Mouse (Mus musculus) limb, embryonic 14.5 days (tissue): Measurements from ENCODE around the gene Tagln. TPM values are rescaled to one million over a fixed set of nuclear protein-coding genes. Genes with fewer than 3 reads are reported as not detected.

Source experiments
- ATAC-seq: fragments of 200-750 bp; cut with Nextera tagmentation; 2 replicates; pipeline ENCODE4 v1.8.0; 2017; ENCODE audit warnings: low read depth, moderate number of reproducible peaks, moderate TSS enrichment; ENCODE audit not compliant: low FRiP score
- DNase-seq: peaks from one replicate; pipeline ENCODE4 v3.0.0-alpha.2; 2015; ENCODE audit warnings: low spot score
- H3K27ac ChIP-seq: fragments of 300-500 bp; sonication (generic); replicated peaks from 2 replicates; pipeline ENCODE4 v1.5.1; 2014; ENCODE audit warnings: low read depth, mild to moderate bottlenecking, low read length, moderate library complexity, mixed read lengths
- H3K27me3 ChIP-seq: fragments of 300-500 bp; sonication (generic); 2 replicates; pipeline ENCODE4 v1.6.1; 2014; ENCODE audit warnings: low read length, mixed read lengths; ENCODE audit not compliant: control insufficient read depth, insufficient read depth
- H3K36me3 ChIP-seq: fragments of 300-500 bp; sonication (generic); 2 replicates; pipeline ENCODE4 v1.6.1; 2014; ENCODE audit warnings: mild to moderate bottlenecking, low read length, moderate library complexity, mixed read lengths; ENCODE audit not compliant: control insufficient read depth, insufficient read depth
- H3K4me1 ChIP-seq: fragments of 300-500 bp; sonication (generic); 2 replicates; pipeline ENCODE4 v1.6.1; 2014; ENCODE audit warnings: antibody characterized with exemption, low read length, mixed read lengths; ENCODE audit not compliant: control insufficient read depth, insufficient read depth
- H3K4me2 ChIP-seq: fragments of 300-500 bp; sonication (generic); replicated peaks from 2 replicates; pipeline ENCODE4 v1.6.1; 2014; ENCODE audit warnings: low read depth, mild to moderate bottlenecking, low read length, moderate library complexity; ENCODE audit not compliant: severe bottlenecking
- H3K4me3 ChIP-seq: fragments of 300-500 bp; sonication (generic); replicated peaks from 2 replicates; pipeline ENCODE4 v1.5.1; 2014; ENCODE audit warnings: low read length
- H3K9ac ChIP-seq: fragments of 300-500 bp; sonication (generic); 2 replicates; pipeline ENCODE4 v1.6.1; 2014; ENCODE audit warnings: mild to moderate bottlenecking, low read depth, low read length, moderate library complexity; ENCODE audit not compliant: severe bottlenecking
- H3K9me3 ChIP-seq: fragments of 300-500 bp; sonication (generic); 2 replicates; pipeline ENCODE4 v1.6.1; 2016; ENCODE audit warnings: low read length; ENCODE audit not compliant: control insufficient read depth
- POLR2A ChIP-seq: fragments of 200-500 bp; IDR thresholded peaks from 2 replicates; pipeline ENCODE4 v1.8.0; 2012; ENCODE audit warnings: inconsistent platforms, mild to moderate bottlenecking, moderate library complexity, borderline replicate concordance; ENCODE audit not compliant: insufficient read depth, insufficient read length; ENCODE audit errors: extremely low read depth
- WGBS: fragments of 180-500 bp; shearing (Covaris S2); extraction: QIAGEN DNeasy Blood & Tissue Kit; methylation state at CpG from one replicate; pipeline ENCODE4 v1.1.7; 2014; 5-methylcytosine and 5-hydroxymethylcytosine counted together
- polyA plus RNA-seq, 2 experiments: library from polyadenylated mRNA; depleted of rRNA in 1 of 2; stranded (reverse) in 1 of 2; unstranded in 1 of 2; fragments of >200 nt; fragmentation: Nextera tagmentation in 1 of 2; extraction: Ambion mirVana in 1 of 2; gene quantifications; 2 replicates each; pipeline versions ENCODE4 v1.2.1 to v1.2.3; 2012 to 2014

Gene Tagln
- polyA plus RNA-seq, 2 experiments: 29.8 to 35.7 TPM

DNA sequence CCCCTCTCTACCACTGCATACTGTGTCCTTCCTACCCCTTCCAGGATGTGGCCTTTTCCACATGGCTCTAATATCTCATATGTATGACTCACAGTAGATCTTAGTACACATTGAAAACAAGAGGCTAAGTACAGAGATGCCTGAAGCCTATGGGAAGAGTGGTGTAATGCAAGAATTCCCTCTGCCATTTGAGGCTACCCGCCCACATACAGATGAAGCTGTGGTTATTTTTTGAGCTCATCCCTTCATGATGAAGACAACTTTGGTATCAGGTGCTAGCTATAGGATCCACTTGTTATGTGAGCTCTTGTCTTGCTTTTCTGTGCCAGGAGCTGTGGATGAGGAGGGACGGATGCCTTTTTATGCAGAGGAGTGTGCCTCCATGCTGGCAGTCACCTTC is 20.2 kb downstream of the Tagln start:
- Histone ChIP-seq H3K27ac (no peak overlapping the region), H3K4me1 (no peaks in the 10 kb centered on the region), H3K4me2 (no peak overlapping the region), H3K4me3 (no peak overlapping the region), H3K27me3 (no peaks in the 10 kb centered on the region), H3K9ac (no peak overlapping the region), H3K9me3 (no peaks in the 10 kb centered on the region), H3K36me3 (peaks cover 87% of the 10 kb centered on the region)
- DNase-seq (no peak), ATAC-seq (no peak)
- WGBS: 93% methylated on average over 2 of the region's 2 CpGs
- TF ChIP-seq POLR2A: no peak

DNA sequence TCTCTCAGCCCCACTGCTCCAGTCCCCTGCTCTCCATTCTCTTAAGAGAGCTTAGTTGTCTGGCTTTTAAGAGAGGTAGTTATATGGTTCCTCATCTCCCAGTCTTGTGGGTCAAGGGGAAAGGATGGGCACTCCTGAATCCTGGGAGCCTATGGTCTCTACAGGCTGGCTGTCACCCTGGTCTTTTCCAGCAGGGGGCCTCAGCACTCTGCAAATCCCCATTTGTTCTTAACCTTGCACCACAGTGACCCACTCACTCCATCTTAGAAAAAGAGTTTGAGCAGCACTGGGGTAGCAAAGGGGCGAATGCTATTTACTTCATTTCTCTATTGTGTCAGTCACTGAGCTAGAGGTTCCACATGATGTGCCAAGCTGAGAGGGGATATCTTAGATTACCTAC is 24.2 kb downstream of the Tagln start:
- H3K9ac ChIP-seq: no peak overlapping the region
- no peak overlapping the region for H3K4me2 ChIP-seq
- no peaks in the 10 kb centered on the region for H3K9me3 ChIP-seq
- no peak for ATAC-seq
- H3K27me3 ChIP-seq: no peaks in the 10 kb centered on the region
- no peak for TF ChIP-seq POLR2A
- no peak for DNase-seq
- 75% methylated on average over 1 of the region's 1 CpGs for WGBS
- H3K36me3 ChIP-seq: peaks cover 72% of the 10 kb centered on the region
- no peak overlapping the region for H3K27ac ChIP-seq
- H3K4me3 ChIP-seq: no peak overlapping the region
- peaks cover 5% of the 10 kb centered on the region for H3K4me1 ChIP-seq

DNA sequence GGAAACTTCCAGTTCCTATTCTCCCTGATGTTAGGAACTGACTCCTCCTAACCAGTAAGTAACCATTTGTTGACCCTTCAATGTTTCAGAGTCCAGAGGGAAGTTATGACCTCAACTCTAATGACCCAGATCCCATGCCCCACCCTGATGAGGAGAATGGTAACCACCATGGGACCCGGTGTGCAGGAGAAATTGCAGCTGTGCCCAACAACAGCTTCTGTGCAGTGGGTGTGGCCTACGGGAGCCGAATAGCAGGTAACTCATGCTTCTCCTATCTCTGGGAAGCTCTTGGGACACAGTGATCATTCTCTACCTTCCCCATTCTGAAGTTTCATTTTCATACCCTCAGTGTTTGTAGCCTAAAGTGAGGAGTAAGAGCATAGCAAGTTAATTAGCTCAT is 24.9 kb downstream of the Tagln start:
- TF ChIP-seq POLR2A: no peak
- 85% methylated on average over 3 of the region's 3 CpGs for WGBS
- Histone ChIP-seq H3K27ac (no peak overlapping the region), H3K9me3 (no peaks in the 10 kb centered on the region), H3K9ac (no peak overlapping the region), H3K4me2 (no peak overlapping the region), H3K36me3 (peaks cover 66% of the 10 kb centered on the region), H3K27me3 (no peaks in the 10 kb centered on the region), H3K4me3 (no peak overlapping the region), H3K4me1 (peaks cover 5% of the 10 kb centered on the region)
- ATAC-seq: no peak
- DNase-seq: no peak

DNA sequence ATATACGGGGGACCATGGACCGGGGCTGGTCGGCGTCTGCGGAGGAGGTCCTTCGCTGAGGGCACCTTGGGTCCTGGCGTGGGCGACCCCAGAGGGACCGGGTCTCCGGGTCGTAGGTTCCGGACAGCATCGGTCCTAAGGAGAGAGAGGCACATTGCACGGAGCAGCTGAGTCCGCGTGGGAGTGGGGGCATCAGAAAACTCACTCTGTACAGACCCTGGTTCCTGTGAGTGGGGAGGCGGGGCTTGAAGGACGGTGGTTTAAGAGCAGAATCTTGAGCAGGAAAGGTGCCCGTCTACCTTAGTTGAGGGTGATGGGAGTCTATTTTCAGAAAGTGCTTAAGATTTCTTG is 28.8 kb downstream of the Tagln start:
- ATAC-seq: peak; percentile 9
- Histone ChIP-seq H3K27me3 (no peaks in the 10 kb centered on the region), H3K9ac (peak overlapping the region; percentile 90), H3K27ac (peak overlapping the region; percentile 87), H3K4me2 (peak overlapping the region; percentile 73), H3K36me3 (peaks cover 46% of the 10 kb centered on the region), H3K4me1 (peaks cover 16% of the 10 kb centered on the region), H3K9me3 (no peaks in the 10 kb centered on the region), H3K4me3 (peak overlapping the region; percentile 98)
- no peak for DNase-seq
- no peak for TF ChIP-seq POLR2A
- WGBS: under 1% methylated on average over 19 of the region's 19 CpGs

DNA sequence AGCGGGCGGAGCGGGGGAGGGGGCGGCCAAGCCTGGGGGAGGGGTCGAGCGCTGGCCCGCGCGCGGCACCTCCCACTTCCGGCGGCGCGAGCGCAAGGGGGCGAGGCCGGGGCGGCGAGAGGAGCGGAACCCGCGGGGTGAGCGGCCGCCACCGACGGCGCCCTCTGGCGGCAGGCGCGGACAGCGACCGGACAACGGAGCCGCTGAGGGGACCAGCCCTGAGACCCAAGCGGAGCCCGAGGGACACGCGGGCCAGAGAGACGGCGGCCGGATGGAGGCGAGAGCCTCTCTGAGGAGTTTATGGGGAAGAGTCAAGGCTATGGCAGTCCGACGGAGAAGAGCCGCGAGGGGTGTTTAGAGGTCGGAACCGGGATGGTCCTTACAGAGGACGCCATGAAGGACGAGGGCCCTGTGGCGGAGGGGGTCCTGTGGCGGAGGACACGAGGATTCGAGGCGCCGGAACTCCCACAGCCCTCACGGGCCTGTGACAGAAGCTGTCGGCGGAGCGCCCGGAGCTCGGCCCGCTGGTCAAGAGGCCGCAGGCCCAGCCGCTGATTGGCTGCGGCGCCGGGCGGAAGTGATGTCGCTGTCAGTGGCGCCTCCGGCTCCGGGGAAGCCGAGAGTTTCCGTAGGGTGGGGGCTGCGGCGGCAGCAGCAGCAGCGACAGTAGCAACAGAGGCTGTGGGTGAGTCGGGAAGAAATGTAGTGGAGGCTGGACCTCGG is 29.3 kb downstream of the Tagln start, which contains the start of the genes Pcsk7 and Rnf214:
TSS of gene Pcsk7 (plus strand) at position 143 of the 723 bp plus-strand sequence.
TSS of gene Rnf214 (minus strand) at position 557 of the 723 bp plus-strand sequence.
- DNase-seq (peak; percentile 84), ATAC-seq (peak; percentile 93)
- Histone ChIP-seq H3K9me3 (no peaks in the 10 kb centered on the region), H3K27ac (peak within 1 kb of the TSS; percentile 87), H3K4me2 (peak within 1 kb of the TSS; percentile 73), H3K4me1 (peaks cover 16% of the 10 kb centered on the region), H3K36me3 (peaks cover 46% of the 10 kb centered on the region), H3K27me3 (no peaks in the 10 kb centered on the region), H3K9ac (peak within 1 kb of the TSS; percentile 90), H3K4me3 (peak within 1 kb of the TSS; percentile 98)
- 5% methylated on average over 69 of the region's 80 CpGs for WGBS
- peak; percentile 62; the same call in 1 of the 2 replicates for TF ChIP-seq POLR2A
